Mouse (Mus musculus) thymus, adult 2 months (tissue): Measurements from ENCODE around the gene Coro1a. TPM values are rescaled to one million over a fixed set of nuclear protein-coding genes. Genes with fewer than 3 reads are reported as not detected.
"Not testable (repeated sequence)": the region's sequence is repeated elsewhere in the genome, so short reads cannot be mapped to it uniquely, and the experiment has no call there.

ENCODE experiments used
- DNase-seq: peaks from one replicate; pipeline ENCODE4 v3.0.0; 2021
- H3K27ac ChIP-seq: fragments of 200-500 bp; 2 replicates; pipeline ENCODE4 v1.5.1; 2012; ENCODE audit warnings: low read length, control low read depth; ENCODE audit not compliant: control insufficient read depth, insufficient read depth
- H3K27me3 ChIP-seq: fragments of 200-500 bp; 2 replicates; pipeline ENCODE4 v1.6.1; 2012; ENCODE audit warnings: mild to moderate bottlenecking, low read length, moderate library complexity, mixed read lengths; ENCODE audit not compliant: control insufficient read depth, insufficient read depth
- H3K36me3 ChIP-seq: fragments of 200-500 bp; 2 replicates; pipeline ENCODE4 v1.6.1; 2012; ENCODE audit warnings: mild to moderate bottlenecking, low read length, moderate library complexity; ENCODE audit not compliant: control insufficient read depth, insufficient read depth
- H3K4me1 ChIP-seq: fragments of 200-500 bp; replicated peaks from 2 replicates; pipeline ENCODE4 v1.6.1; 2012; ENCODE audit warnings: low read length; ENCODE audit not compliant: control insufficient read depth, insufficient read depth
- H3K4me3 ChIP-seq: fragments of 200-500 bp; 2 replicates; pipeline ENCODE4 v1.5.1; 2012; ENCODE audit warnings: mild to moderate bottlenecking, low read length, control low read depth, moderate library complexity; ENCODE audit not compliant: control insufficient read depth, insufficient read depth
- CTCF ChIP-seq: fragments of 200-500 bp; IDR thresholded peaks from 2 replicates; pipeline ENCODE4 v1.5.1; 2012; ENCODE audit warnings: mild to moderate bottlenecking, control low read depth, low read length, moderate library complexity, borderline replicate concordance; ENCODE audit not compliant: control insufficient read depth, poor library complexity, insufficient read depth; ENCODE audit errors: extremely low read depth
- POLR2A ChIP-seq: fragments of 200-500 bp; IDR thresholded peaks from 2 replicates; pipeline ENCODE4 v1.6.1; 2012; ENCODE audit warnings: mild to moderate bottlenecking, low read length, control low read depth, moderate library complexity; ENCODE audit not compliant: control insufficient read depth, poor library complexity, insufficient read depth; ENCODE audit errors: extremely low read depth
- WGBS: fragments of 180-500 bp; shearing (Covaris S2); methylation state at CpG from one replicate; pipeline ENCODE4 v1.1.7; 2018; 5-methylcytosine and 5-hydroxymethylcytosine counted together
- polyA plus RNA-seq: library from polyadenylated mRNA; depleted of rRNA; stranded (reverse); fragments of >200 nt; gene quantifications from 2 replicates; pipeline ENCODE4 v1.2.3, GENCODE M21; 2012

Coro1a gene
- polyA plus RNA-seq, 1 experiment, result 2,939 TPM

- Histone ChIP-seq H3K4me1 (no peaks in the 10 kb centered on the region), H3K27ac (no peak overlapping the region), H3K27me3 (no peaks in the 10 kb centered on the region), H3K36me3 (no peaks in the 10 kb centered on the region), H3K4me3 (no peak overlapping the region)
- no peak for TF ChIP-seq CTCF
- no peak for DNase-seq
- WGBS, result 95% methylated on average over 13 of the region's 13 CpGs
Measured at GRCm38 (mm10) chr7:126741964-126742482, 34.4 kb upstream of the Coro1a start.

- TF ChIP-seq POLR2A, result no peak
- no peak for TF ChIP-seq CTCF
- no peak overlapping the region for H3K4me3 ChIP-seq
- no peaks in the 10 kb centered on the region for H3K36me3 ChIP-seq
- H3K27ac ChIP-seq, result no peak overlapping the region
- no peaks in the 10 kb centered on the region for H3K27me3 ChIP-seq
- 97% methylated on average over 5 of the region's 5 CpGs for WGBS
- no peaks in the 10 kb centered on the region for H3K4me1 ChIP-seq
- no peak for DNase-seq
Measured at GRCm38 (mm10) chr7:126741452-126741851, 33.9 kb upstream of the Coro1a start.

- no peaks in the 10 kb centered on the region for H3K36me3 ChIP-seq
- no peaks in the 10 kb centered on the region for H3K4me1 ChIP-seq
- H3K27ac ChIP-seq, result no peak overlapping the region
- no peak overlapping the region for H3K4me3 ChIP-seq
- 85% methylated on average over 5 of the region's 5 CpGs for WGBS
- no peak for TF ChIP-seq POLR2A
- TF ChIP-seq CTCF, result no peak
- no peak for DNase-seq
- H3K27me3 ChIP-seq, result no peaks in the 10 kb centered on the region
Measured at GRCm38 (mm10) chr7:126740977-126741376, 33.4 kb upstream of the Coro1a start.

GRCm38 (mm10) chr7:126740132-126740735 is 32.6 kb upstream of the Coro1a start:
- no peaks in the 10 kb centered on the region for H3K4me1 ChIP-seq
- TF ChIP-seq CTCF, result no peak
- TF ChIP-seq POLR2A, result no peak
- no peaks in the 10 kb centered on the region for H3K36me3 ChIP-seq
- no peaks in the 10 kb centered on the region for H3K27me3 ChIP-seq
- no peak overlapping the region for H3K4me3 ChIP-seq
- H3K27ac ChIP-seq, result no peak overlapping the region
- DNase-seq, result no peak
- 93% methylated on average over 13 of the region's 13 CpGs for WGBS

GRCm38 (mm10) chr7:126739551-126739950 is 32.0 kb upstream of the Coro1a start:
- TF ChIP-seq CTCF (no peak), POLR2A (no peak)
- H3K4me1 ChIP-seq, result no peaks in the 10 kb centered on the region
- no peaks in the 10 kb centered on the region for H3K36me3 ChIP-seq
- H3K27ac ChIP-seq, result no peak overlapping the region
- no peaks in the 10 kb centered on the region for H3K27me3 ChIP-seq
- H3K4me3 ChIP-seq, result no peak overlapping the region
- no peak for DNase-seq
- WGBS, result 92% methylated on average over 17 of the region's 17 CpGs

- no peak overlapping the region for H3K4me3 ChIP-seq
- 93% methylated on average over 8 of the region's 8 CpGs for WGBS
- H3K27ac ChIP-seq, result no peak overlapping the region
- no peaks in the 10 kb centered on the region for H3K27me3 ChIP-seq
- DNase-seq, result no peak
- no peaks in the 10 kb centered on the region for H3K4me1 ChIP-seq
- H3K36me3 ChIP-seq, result no peaks in the 10 kb centered on the region
- TF ChIP-seq POLR2A (no peak), CTCF (no peak)
Measured at GRCm38 (mm10) chr7:126736122-126736521, 28.5 kb upstream of the Coro1a start.

- 53% methylated on average over 4 of the region's 4 CpGs for WGBS
- DNase-seq, H3K27me3 ChIP-seq, H3K36me3 ChIP-seq, H3K4me3 ChIP-seq, H3K4me1 ChIP-seq, H3K27ac ChIP-seq: not testable (repeated sequence)
Measured at GRCm38 (mm10) chr7:126730256-126730789, 22.7 kb upstream of the Coro1a start.
